Mouse (Mus musculus) heart, embryonic 13.5 days (tissue): ENCODE results near the gene Gapvd1. TPM values are rescaled to one million over a fixed set of nuclear protein-coding genes. Genes with fewer than 3 reads are reported as not detected.
"Not testable (repeated sequence)": the region's sequence is repeated elsewhere in the genome, so short reads cannot be mapped to it uniquely, and the experiment has no call there.

Experiments used
- ATAC-seq: fragments of 200-750 bp; cut with Nextera tagmentation; 2 replicates; pipeline ENCODE4 v1.8.0; 2017; ENCODE audit warnings: moderate TSS enrichment; ENCODE audit not compliant: insufficient number of reproducible peaks, low FRiP score, low TSS enrichment; ENCODE audit errors: extremely low read depth
- H3K27ac ChIP-seq: fragments of 300-500 bp; sonication (generic); replicated peaks from 2 replicates; pipeline ENCODE4 v1.5.1; 2015; ENCODE audit warnings: moderate library complexity, mild to moderate bottlenecking, inconsistent platforms
- H3K27me3 ChIP-seq: fragments of 300-500 bp; sonication (generic); replicated peaks from 2 replicates; pipeline ENCODE4 v1.6.1; 2015; ENCODE audit warnings: mild to moderate bottlenecking, inconsistent platforms
- H3K36me3 ChIP-seq: fragments of 300-500 bp; sonication (generic); 2 replicates; pipeline ENCODE4 v1.6.1; 2015; ENCODE audit warnings: mild to moderate bottlenecking, inconsistent platforms
- H3K4me1 ChIP-seq: fragments of 300-500 bp; sonication (generic); 2 replicates; pipeline ENCODE4 v1.6.1; 2015; ENCODE audit warnings: inconsistent platforms
- H3K4me2 ChIP-seq: fragments of 300-500 bp; sonication (generic); 2 replicates; pipeline ENCODE4 v1.6.1; 2015; ENCODE audit warnings: inconsistent platforms, mild to moderate bottlenecking, moderate library complexity
- H3K4me3 ChIP-seq: fragments of 300-500 bp; sonication (generic); 2 replicates; pipeline ENCODE4 v1.5.1; 2015; ENCODE audit warnings: moderate library complexity, mild to moderate bottlenecking, inconsistent platforms
- H3K9ac ChIP-seq: fragments of 300-500 bp; sonication (generic); 2 replicates; pipeline ENCODE4 v1.6.1; 2015; ENCODE audit warnings: inconsistent platforms, mild to moderate bottlenecking, moderate library complexity
- H3K9me3 ChIP-seq: fragments of 300-500 bp; sonication (generic); 2 replicates; pipeline ENCODE4 v1.6.1; 2016; ENCODE audit warnings: inconsistent platforms
- WGBS: fragments of 180-500 bp; shearing (Covaris S2); methylation state at CpG from one replicate; pipeline ENCODE4 v1.1.7; 2015; ENCODE audit warnings: mixed read lengths; 5-methylcytosine and 5-hydroxymethylcytosine counted together
- polyA plus RNA-seq: library from polyadenylated mRNA; unstranded; fragments of >200 nt; fragmentation: Nextera tagmentation; extraction: Ambion mirVana; gene quantifications from 2 replicates; pipeline ENCODE4 v1.2.1, GENCODE M21; 2015

Gapvd1 gene
- 55.6 and 59.5 TPM in 2 replicates for polyA plus RNA-seq

DNA sequence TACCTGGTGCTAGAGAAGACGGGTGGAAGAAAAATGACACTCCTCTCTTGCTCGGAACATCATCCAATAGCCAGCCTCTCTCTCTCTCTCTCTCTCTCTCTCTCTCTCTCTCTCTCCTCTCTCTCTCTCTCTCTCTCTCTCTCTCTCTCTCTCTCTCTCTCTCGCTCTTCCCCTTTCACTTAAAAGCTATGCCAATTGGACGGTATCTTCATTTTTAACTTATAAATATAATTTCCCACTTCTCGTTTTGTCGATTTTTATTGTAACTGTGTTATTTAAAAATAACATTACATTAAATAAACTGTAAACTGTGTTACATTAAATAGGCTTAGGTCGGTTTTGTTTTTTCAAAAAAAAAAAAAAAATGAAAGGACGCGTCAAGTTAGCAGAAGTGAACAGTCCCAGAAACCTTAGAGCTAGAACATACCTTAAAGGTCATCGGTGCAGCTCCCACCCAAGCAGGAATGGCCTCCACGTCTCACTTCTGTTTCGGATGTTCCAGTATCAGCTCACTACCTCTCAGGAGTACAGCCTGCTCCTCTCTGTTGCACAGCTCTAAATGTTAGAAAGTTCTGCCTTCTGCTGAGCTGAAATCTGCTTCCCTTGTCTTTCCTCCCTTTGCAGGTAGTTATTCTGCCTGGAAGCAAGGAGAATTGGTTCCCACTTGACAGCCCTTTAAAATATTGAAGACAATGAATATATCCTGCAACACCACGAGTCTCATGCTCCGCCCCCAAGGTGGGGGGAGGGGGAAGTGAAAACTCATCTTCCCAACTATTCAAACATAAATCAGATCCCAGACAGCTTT lies at the start of gene Gapvd1:
Gapvd1 (minus strand) TSS at position 682 of the 808 bp plus-strand sequence.
- WGBS, result under 1% methylated on average over 14 of the region's 14 CpGs
- Histone ChIP-seq H3K36me3 (no peaks in the 10 kb centered on the region), H3K27ac (peak within 1 kb of the TSS; percentile 97), H3K4me1 (peaks cover 34% of the 10 kb centered on the region), H3K9me3 (no peaks in the 10 kb centered on the region), H3K9ac (peak within 1 kb of the TSS; percentile 99), H3K4me2 (peak within 1 kb of the TSS; percentile 71), H3K4me3 (peak within 1 kb of the TSS; percentile 97), H3K27me3 (no peaks in the 10 kb centered on the region)
- ATAC-seq, result no peak

DNA sequence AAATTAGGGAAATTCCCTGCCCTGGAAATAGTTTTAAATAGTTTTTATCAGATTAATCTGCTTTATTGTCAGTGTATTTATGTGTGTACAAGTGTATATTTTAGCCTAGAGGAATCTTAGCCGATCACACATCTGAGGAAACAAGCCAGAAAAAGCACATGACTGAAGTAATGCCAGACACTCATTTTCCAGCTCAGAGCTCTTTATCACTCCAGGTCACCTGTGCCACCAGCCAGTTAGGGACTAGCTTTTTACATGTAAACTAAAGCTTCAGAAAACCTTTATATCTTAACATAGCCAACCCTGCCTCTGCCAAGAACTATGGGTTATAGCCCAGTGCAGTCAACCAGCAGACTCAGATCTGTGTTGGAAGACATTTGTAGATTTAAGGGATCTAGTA lies 49.8 kb upstream of the Gapvd1 start:
- ATAC-seq, result no peak
- H3K4me2 ChIP-seq, result peak overlapping the region; percentile 85; the same call in 1 of the 2 replicates
- H3K27ac ChIP-seq, result no peak overlapping the region
- H3K4me3 ChIP-seq, result no peak overlapping the region; the same call in 1 of the 2 replicates
- H3K4me1 ChIP-seq, result peaks cover 40% of the 10 kb centered on the region
- H3K9ac ChIP-seq, result no peak overlapping the region
- no peaks in the 10 kb centered on the region for H3K9me3 ChIP-seq
- peaks cover 49% of the 10 kb centered on the region for H3K36me3 ChIP-seq
- 57% methylated on average over 1 of the region's 1 CpGs for WGBS
- H3K27me3 ChIP-seq, result no peaks in the 10 kb centered on the region

DNA sequence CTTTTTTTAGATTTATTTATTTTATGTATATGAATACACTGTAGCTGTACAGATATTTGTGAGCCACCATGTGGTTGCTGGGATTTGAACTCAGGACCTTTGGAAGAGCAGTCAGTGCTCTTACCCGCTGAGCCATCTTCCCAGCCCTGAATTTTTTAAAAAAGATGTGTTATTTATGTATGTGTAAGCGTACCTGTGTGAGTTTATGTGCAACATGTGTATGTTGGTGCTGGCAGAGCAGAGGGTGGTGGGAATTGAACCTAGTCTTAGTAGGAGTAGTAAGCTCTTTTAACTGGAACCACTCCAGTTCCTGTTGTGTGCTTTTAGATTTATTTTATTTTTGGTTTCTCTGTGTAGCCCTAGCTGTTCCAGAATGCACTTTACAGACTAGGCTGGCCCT lies 49.1 kb upstream of the Gapvd1 start:
- Histone ChIP-seq H3K9me3 (no peaks in the 10 kb centered on the region), H3K4me3 (peak overlapping the region; percentile 76; the same call in 1 of the 2 replicates), H3K9ac (peak overlapping the region; percentile 54; the same call in 1 of the 2 replicates), H3K27me3 (no peaks in the 10 kb centered on the region), H3K4me1 (peaks cover 37% of the 10 kb centered on the region), H3K36me3 (peaks cover 44% of the 10 kb centered on the region), H3K4me2 (peak overlapping the region; percentile 85), H3K27ac (no peak overlapping the region)
- no peak for ATAC-seq
- 97% methylated on average over 2 of the region's 2 CpGs for WGBS

DNA sequence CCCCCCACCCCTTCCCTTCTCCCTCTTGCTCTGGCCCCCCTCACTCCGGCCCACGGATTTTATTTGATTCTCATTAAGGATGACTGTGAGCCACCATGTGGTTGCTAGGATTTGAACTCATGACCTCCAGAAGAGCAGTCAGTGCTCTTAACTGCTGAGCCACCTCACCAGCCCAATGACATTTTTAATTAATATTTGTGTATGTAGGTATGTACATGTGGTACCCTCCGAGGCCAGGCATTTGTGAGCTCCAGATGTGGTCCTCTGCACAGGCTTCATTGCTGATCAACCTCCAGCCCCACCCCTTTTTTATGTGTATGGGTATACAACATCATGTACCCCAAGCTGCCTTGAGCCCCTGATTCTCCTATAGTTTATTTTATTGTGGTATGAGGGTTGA lies 48.7 kb upstream of the Gapvd1 start:
- H3K36me3 ChIP-seq, result peaks cover 40% of the 10 kb centered on the region
- WGBS, result 75% methylated on average over 3 of the region's 3 CpGs
- H3K4me1 ChIP-seq, result peaks cover 41% of the 10 kb centered on the region
- H3K9ac ChIP-seq, result peak overlapping the region; percentile 61
- H3K4me3 ChIP-seq, result peak overlapping the region; percentile 76
- ATAC-seq, result no peak
- peak overlapping the region; percentile 85 for H3K4me2 ChIP-seq
- H3K9me3 ChIP-seq, result no peaks in the 10 kb centered on the region
- no peak overlapping the region for H3K27ac ChIP-seq
- no peaks in the 10 kb centered on the region for H3K27me3 ChIP-seq

DNA sequence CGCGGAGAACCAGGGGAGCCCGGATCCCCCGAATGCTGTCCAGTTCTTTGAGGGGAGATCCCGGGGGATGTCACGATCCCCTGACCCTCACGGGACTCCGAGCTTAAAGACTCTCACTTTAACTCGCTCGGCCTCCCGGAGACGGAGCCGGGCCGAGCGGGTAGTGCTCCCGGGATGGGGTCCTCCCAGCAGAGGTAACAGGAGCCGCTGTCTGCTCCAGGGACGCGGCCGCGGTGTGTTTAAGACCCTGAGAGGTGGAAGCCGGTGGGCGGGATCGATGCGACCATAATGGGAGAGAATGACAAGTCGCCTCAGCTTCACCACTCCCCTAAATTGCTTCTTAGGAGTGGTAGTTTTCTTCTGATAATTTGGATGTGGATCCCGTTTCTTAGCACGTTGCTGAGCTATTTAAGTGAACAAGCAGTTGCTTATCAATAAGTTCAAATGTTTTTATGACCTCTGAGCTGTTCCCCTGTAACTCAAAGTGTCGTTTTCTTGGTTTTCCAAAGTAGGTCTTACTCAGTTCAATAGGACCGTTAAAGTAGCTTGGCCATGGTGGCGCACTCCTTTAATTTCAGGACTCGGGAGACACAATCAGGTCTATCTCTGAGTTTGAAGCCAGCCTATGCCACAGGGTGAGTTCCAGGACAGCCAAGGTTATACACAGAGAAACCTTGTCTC lies 47.7 kb upstream of the Gapvd1 start:
- peak overlapping the region; percentile 76 for H3K4me3 ChIP-seq

DNA sequence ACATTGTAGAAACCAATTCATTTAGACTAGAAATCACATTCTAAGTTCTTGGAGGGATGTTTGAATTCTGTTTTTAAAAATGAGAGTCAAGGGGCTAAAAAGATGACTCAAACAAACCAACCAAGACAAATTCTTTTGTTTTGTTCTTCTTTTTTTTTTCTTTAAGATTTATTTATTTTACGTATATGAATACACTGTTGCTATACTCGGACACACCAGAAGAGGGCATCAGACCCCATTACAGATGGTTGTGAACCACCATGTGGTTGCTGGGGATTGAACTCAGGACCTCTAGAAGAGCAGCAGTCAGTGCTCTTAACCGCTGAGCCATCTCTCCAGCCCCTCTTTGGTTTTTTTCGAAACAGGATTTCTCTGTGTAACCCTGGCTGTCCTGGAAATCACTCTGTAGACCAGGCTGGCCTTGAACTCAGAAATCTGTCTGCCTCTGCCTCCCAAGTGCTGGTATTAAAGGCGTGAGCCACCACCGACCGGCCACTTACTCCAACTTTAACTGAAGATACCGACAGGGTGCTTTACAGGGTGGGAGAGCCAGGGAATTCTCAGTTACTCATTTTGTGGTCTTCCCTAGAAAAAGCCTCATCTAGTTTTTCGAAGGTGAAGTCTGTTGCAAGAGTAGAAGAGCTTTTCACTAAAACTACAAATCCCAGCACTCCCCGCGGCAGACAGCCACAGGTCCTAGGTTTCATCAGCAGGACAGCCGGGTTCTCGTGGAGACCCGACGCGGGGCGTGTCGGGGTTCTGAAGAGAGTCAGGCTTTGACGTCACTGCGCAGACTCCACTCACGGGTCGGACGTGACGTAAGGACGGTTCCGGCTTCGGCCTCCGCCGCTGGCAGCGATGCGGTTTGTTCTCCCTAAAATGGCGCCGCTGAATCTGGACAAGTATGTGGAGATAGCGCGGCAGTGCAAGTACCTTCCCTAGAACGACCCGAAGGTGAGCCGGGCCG lies 46.8 kb upstream of the Gapvd1 start:
- WGBS, result 5% methylated on average over 39 of the region's 39 CpGs
- peak overlapping the region; percentile 90 for H3K9ac ChIP-seq
- peaks cover 29% of the 10 kb centered on the region for H3K36me3 ChIP-seq
- H3K4me3 ChIP-seq, result peak overlapping the region; percentile 76
- peaks cover 40% of the 10 kb centered on the region for H3K4me1 ChIP-seq
- H3K4me2 ChIP-seq, result peak overlapping the region; percentile 85
- H3K27ac ChIP-seq, result peak overlapping the region; percentile 94
- no peaks in the 10 kb centered on the region for H3K27me3 ChIP-seq
- ATAC-seq, result peak; percentile 92
- no peaks in the 10 kb centered on the region for H3K9me3 ChIP-seq

More for the DNA sequence above, 47.7 kb upstream of the Gapvd1 start:
- not testable (repeated sequence) for H3K9me3 ChIP-seq, H3K27me3 ChIP-seq
- ATAC-seq, result peak; percentile 37; the same call in 1 of the 2 replicates
- Histone ChIP-seq H3K4me1 (peaks cover 41% of the 10 kb centered on the region), H3K36me3 (peaks cover 32% of the 10 kb centered on the region), H3K9ac (peak overlapping the region; percentile 90), H3K27ac (peak overlapping the region; percentile 94), H3K4me2 (peak overlapping the region; percentile 85)
- WGBS, result 0% methylated on average over 32 of the region's 32 CpGs

DNA sequence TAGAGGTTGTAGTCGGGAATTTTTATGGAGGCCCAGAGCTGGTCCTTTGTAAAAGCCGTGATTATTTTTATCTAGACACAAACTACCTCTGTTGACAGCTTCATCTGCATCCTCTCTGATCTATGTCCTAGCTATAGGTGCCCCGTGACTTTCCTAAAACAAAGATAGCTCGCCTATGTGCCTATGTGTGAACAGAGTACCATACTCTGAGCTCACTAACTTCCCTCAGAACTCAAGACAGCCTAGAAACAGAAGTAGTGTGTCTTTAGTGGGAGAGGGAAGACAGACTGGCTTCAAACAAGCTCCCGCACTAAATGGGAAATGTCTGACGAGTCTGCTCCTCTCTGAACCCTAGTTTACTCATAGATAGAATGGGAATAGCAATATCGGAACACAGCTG lies 45.3 kb upstream of the Gapvd1 start:
- Histone ChIP-seq H3K4me2 (peak overlapping the region; percentile 85), H3K27me3 (no peaks in the 10 kb centered on the region), H3K4me1 (peaks cover 35% of the 10 kb centered on the region), H3K4me3 (peak overlapping the region; percentile 71; the same call in 1 of the 2 replicates), H3K36me3 (peaks cover 27% of the 10 kb centered on the region), H3K9me3 (no peaks in the 10 kb centered on the region), H3K9ac (peak overlapping the region; percentile 86; the same call in 1 of the 2 replicates), H3K27ac (peak overlapping the region; percentile 77; the same call in 1 of the 2 replicates)
- 59% methylated on average over 7 of the region's 7 CpGs for whole genome bisulfite sequencing
- no peak for ATAC-seq

DNA sequence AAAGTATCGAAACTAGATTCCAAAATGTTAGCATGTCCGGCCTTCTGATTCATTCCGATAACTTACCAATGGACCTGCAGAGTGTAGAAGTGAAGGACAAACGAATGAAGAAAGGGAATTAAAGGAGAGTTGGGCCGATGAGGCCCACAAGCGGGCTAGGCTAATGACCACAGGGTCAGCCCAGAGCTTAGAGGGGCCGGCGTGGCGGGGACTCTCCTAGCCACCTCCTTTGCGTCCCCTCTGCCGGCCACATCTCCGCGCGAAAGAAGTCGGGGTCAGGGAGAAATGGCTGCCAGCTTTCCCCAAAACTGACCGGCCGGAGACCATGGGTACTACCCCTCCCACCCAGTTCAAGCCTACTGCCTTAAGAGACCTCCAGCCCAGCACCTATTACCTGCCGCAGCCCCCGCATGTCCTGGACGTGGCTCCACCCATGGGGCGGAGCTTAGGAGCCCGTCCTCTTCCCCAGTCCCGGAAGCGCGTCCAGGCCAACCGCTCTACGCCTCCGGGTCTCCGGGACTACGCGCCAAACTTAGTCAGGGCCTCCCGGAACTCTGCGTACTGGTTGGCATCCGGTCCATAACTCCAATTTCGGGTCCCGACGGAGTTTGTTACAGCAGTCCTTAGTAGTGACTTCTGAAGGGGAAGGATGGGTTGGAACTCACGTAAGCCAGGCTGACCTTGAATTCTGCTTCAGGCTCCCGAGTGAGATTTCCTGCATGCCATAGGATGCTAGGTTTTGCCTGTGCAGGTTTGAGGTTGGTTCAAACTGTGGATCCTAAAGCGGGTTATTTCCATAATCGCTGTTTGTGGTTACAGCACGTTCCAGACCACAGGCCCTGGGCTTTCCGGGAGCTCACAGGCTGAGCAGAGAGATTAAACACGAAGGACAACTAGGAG lies 44.6 kb upstream of the Gapvd1 start, which contains the start of gene Rabepk:
Rabepk (minus strand) TSS at position 556 of the 900 bp plus-strand sequence.
- 4% methylated on average over 44 of the region's 44 CpGs for WGBS
- peak within 1 kb of the TSS; percentile 71 for H3K4me3 ChIP-seq
- H3K9ac ChIP-seq, result peak within 1 kb of the TSS; percentile 86
- H3K27ac ChIP-seq, result peak within 1 kb of the TSS; percentile 77
- no peaks in the 10 kb centered on the region for H3K9me3 ChIP-seq
- peak within 1 kb of the TSS; percentile 85 for H3K4me2 ChIP-seq
- peaks cover 29% of the 10 kb centered on the region for H3K4me1 ChIP-seq
- peak; percentile 75 for ATAC-seq
- peaks cover 30% of the 10 kb centered on the region for H3K36me3 ChIP-seq
- H3K27me3 ChIP-seq, result no peaks in the 10 kb centered on the region

DNA sequence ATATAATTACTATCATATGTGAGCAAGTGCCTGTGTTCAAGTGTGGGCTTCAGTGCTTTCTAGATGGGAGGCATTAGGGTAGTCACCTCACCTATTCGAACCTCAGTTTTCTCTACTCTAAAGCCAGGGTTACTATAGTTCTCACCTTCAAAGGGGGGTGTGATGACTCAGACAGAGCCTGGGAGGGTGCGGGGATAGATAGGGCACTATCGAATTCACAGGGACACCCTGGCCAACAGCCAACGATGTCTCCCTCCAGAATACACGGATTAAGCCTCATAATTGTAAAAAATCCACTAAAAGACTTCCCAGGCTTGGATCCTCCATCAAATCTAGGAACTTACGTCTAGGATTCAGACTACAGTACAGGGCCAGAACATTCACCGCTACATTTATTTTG lies 40.4 kb upstream of the Gapvd1 start:
- Histone ChIP-seq H3K4me1 (peaks cover 13% of the 10 kb centered on the region), H3K27ac (no peak overlapping the region), H3K4me3 (no peak overlapping the region), H3K9ac (no peak overlapping the region), H3K27me3 (no peaks in the 10 kb centered on the region), H3K9me3 (0 out of 2 replicates have a peak, but pooled peaks cover 4% of the 10 kb centered on the region), H3K36me3 (peaks cover 38% of the 10 kb centered on the region), H3K4me2 (no peak overlapping the region)
- ATAC-seq, result no peak
- 83% methylated on average over 7 of the region's 7 CpGs for WGBS

DNA sequence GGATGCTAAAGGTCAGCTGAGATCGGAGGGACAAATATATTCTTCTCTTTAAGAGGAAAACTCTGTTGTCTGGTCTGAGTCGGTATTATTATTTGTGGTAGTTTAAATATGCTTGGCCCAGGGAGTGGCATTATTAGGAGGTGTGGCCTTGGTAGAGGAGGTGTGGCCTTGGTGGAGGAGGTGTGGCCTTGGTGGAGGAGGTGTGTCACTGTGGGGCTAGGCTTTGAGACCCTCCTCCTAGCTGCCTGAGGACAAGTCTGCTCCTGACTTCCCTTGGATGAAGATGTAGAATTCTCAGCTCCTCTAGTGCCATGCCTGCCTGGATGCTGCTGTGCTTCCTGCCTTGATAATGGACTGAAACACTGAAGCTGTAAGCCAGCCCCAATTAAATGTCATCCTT lies 39.5 kb upstream of the Gapvd1 start:
- ATAC-seq, result no peak
- H3K4me1 ChIP-seq, result peaks cover 8% of the 10 kb centered on the region; the same call in 1 of the 2 replicates
- 0 out of 2 replicates have a peak, but pooled peaks cover 4% of the 10 kb centered on the region for H3K9me3 ChIP-seq
- 81% methylated on average over 2 of the region's 2 CpGs for WGBS
- H3K36me3 ChIP-seq, result peaks cover 46% of the 10 kb centered on the region
- H3K9ac ChIP-seq, result no peak overlapping the region
- no peak overlapping the region for H3K4me2 ChIP-seq
- H3K27me3 ChIP-seq, result no peaks in the 10 kb centered on the region
- no peak overlapping the region for H3K27ac ChIP-seq
- H3K4me3 ChIP-seq, result no peak overlapping the region
